Mouse (Mus musculus) urinary bladder, postnatal 25 days (tissue): ENCODE data around the gene Smg5.
"Not testable (repeated sequence)": the region's sequence is repeated elsewhere in the genome, so short reads cannot be mapped to it uniquely, and the experiment has no call there.

Source experiments
- DNase-seq: peaks from one replicate; pipeline ENCODE4 v3.0.0; 2022; ENCODE audit warnings: low spot score

Smg5 gene

GRCm38 (mm10) chr3:88354396-88355165 is 18.5 kb downstream of the Smg5 start:
- no peak for DNase-seq

DNA sequence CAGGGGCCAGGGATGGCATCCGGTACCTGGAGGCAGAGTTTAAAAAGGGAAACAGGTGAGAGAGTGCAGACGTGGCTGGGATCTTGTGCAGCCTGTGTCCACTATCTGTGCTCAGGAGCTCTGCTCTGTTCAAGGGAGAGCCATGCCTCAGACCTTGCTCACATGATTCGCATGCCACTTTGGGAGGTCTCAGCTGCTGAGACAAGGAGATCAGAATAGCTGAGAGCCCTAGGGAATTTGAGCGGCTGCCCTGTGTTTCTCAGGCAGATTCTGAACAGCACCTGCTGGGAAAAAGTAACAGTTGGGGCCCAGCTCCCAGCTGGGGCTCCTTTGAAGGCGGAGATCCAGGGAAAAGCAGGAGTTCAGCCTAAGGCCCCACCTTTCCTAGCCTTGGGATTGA is 23.5 kb downstream of the Smg5 start:
- DNase-seq: no peak

GRCm38 (mm10) chr3:88359989-88360388 is 23.9 kb downstream of the Smg5 start:
- DNase-seq: no peak

DNA sequence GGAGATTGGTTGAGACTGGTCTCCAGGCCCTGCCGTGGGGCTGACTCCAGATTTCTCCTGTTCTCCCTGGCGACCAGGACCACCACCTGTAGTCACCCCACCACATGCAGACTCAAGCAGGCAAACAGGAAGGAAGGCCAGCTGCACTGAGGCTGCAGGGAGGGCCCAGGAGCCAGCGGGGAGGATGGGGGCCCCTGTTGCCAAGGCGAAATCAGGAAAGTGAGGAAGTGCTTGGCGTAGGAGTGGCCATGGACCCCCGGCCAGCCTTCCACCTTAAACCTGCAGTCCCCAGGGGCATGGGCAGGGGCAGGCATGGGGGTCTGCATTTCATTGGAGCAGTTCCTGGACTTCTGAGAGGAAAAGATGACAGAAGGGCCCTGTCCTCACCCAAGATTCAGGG is 25.0 kb downstream of the Smg5 start:
- no peak for DNase-seq

GRCm38 (mm10) chr3:88361612-88362313 is 25.7 kb downstream of the Smg5 start:
- no peak for DNase-seq

DNA sequence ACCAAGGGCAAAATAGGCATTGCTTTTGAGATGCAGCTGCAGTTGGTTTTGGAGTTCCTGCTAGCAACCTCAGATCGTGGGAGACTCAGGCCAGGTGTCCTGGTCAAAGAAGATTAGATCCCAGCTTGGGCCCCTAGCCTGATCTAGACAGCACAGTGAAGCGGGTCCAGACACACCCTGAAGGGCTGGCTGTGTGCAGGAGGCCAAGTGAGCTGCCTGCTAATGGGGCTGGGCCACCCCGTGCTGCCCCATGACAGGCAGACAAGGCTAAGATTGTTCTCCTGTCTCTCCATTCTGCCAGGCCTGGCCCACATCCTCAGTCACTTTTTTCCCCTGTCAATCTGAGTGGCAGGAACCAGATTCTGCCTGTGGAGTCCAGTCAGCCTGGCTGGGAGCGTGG is 27.6 kb downstream of the Smg5 start:
- DNase-seq: no peak

DNA sequence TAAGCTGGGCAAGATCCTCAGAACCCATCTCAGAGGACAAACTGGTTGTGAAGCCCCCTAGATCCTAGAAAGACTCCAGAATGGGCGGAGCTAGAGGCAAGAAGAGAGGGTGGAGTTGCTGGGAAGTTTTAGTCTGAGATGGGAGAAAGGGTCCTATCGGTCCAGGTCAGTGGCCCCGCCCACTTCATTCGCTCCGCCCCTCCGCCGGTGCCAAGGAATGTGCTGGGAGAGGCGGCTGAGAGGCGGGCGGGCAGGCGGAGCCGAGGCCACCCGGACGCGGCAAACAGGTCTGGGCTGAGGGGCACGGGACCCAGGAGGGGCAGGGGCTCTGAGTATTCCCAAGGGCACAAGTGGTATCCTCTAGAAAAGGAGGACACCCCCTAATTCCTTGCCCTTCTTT is 28.3 kb downstream of the Smg5 start, which contains the start of gene Paqr6:
Gene Paqr6, plus strand, starts transcription at position 248 of the 400 bp plus-strand sequence.
- DNase-seq: peak; percentile 80

DNA sequence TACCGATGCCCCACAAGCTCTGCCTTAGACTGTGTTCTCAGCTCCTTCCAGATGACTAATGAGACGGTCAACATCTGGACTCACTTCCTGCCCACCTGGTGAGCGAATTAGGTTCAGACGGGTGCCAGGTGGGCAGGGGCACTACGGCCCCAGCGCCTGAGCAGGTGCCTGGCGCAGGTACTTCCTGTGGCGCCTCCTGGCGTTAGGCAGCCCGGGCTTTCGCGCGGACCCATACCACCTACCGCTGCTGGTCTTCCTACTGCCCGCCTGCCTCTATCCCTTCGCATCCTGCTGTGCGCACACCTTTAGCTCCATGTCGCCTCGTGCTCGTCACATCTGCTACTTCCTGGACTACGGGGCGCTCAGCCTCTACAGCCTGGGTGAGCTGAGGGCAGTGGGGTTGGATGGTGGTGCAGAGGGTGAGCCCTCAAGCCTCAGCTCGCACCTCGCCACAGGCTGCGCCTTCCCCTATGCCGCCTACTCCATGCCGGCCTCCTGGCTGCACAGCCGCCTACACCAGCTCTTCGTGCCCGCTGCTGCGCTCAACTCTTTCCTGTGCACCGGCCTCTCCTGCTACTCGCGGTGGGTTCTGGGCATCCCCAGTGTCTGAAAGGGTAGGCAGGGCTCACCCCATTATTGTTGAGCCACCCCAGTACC is 29.8 kb downstream of the Smg5 start:
- no peak for DNase-seq

DNA sequence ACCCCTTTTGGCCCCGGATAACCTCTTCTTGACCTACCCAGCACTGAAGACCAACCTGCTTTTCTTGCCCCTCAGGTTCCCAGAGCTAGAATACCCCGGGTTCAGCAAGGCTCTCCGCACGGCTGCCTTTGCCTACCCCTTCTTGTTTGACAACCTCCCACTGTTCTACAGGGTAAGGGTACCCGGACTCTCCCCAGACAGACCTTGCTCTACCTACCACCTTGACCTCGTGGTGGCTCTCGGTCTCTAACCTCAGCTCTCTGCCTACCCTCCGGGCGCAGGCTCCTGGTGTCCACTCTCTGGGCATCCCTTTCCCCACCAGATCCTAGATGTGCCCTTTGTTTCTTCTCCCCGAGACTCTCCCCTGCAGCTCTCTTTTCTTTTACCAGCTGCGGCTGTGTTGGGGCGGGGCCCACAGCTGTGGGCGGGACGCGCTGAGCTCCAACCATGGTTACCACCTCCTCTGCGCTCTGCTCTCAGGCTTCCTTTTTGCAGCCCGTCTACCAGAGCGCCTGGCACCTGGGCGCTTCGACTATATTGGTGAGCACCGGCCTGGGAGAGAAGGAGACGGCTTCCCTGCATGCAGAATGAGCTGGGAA is 30.9 kb downstream of the Smg5 start:
- DNase-seq: not testable (repeated sequence)

- not testable (repeated sequence) for DNase-seq
Measured at GRCm38 (mm10) chr3:88367517-88367916, 31.5 kb downstream of the Smg5 start.

DNA sequence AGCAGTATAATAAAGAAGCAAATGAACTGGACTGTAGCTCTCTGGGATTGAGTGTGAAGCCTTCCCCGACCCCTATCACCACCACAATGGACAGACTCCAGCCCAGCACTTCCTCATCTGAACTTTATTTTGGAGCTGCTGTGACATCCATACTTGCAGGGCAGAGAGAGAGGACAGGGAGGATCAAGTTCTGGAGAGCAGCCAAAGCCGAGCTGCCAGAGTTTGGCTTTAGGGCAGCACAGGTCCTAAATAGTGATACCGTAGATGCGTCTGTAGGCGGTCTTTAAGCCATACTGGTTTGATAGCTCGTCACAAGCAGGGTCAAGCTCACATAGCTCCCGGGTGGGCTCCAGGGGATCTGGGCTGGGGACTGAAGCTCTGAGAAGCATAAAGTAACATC is 32.5 kb downstream of the Smg5 start:
- not testable (repeated sequence) for DNase-seq

DNA sequence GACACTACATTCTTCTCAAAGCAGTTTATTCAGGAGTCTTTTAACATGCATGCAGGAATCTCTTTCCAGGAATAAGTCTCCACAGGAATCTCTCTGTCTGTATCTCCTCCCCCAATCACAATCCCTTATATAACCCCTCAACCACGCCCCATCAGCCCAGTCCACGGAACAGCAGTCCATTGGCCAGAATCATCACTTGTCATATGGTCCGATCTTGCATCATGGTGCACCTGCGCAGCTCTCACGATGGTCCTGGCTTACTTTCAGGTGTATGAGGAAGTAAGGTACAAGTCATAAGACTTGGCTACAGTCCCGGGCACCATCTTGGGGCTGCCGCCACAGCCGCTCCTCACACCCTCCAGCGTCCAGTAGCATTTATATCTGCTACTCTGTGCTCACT is 36.6 kb downstream of the Smg5 start, which contains the start of gene Bglap3:
Gene Bglap3, minus strand, starts transcription at position 101 of the 400 bp plus-strand sequence.
- DNase-seq: not testable (repeated sequence)

DNA sequence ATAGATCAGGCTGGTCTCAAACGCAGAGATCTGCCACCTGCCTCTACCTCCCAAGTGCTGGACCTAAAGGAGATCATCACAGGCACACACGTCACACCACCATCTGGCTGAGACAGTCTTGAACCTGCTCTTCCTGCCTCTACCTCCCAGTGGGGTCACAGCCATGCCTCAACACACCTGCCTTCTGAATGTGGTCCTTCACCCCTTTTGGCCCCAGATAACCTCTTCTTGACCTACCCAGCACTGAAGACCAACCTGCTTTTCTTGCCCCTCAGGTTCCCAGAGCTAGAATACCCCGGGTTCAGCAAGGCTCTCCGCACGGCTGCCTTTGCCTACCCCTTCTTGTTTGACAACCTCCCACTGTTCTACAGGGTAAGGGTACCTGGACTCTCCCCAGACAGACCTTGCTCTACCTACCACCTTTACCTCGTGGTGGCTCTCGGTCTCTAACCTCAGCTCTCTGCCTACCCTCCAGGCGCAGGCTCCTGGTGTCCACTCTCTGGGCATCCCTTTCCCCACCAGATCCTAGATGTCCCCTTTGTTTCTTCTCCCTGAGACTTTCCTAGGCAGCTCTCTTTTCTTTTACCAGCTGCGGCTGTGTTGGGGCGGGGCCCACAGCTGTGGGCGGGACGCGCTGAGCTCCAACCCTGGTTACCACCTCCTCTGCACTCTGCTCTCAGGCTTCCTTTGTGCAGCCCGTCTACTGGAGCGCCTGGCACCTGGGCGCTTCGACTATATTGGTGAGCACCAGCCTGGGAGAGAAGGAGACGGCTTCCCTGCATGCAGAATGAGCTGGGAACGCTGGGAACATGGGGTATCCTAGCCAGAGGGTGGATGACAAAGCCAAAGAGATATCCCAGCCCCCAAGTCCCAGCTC is 39.9 kb downstream of the Smg5 start:
- not testable (repeated sequence) for DNase-seq

DNA sequence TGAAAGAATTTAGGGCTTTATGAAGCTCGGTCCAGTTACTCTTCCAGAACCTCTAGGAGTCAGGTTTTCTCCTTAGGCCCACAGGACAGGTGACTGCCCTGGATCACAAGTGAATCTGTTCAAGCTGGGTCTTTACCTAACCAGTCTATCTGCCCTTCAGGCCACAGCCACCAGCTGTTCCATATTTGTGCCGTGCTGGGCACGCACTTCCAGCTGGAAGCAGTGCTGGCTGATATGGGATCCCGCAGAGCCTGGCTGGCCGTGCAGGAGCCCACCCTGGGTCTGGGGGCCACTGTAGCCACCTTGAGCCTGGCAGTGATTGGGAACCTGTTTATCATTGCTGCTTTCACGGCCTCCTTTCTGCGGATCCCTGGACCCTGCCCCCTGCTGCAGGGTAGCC is 40.6 kb downstream of the Smg5 start:
- not testable (repeated sequence) for DNase-seq

GRCm38 (mm10) chr3:88378599-88378998 is 42.5 kb downstream of the Smg5 start, which contains the start of gene Bglap2:
Gene Bglap2, minus strand, starts transcription at chr3:88378699.
- DNase-seq: not testable (repeated sequence)

- not testable (repeated sequence) for DNase-seq
Measured at GRCm38 (mm10) chr3:88381389-88382315, 45.6 kb downstream of the Smg5 start.

DNA sequence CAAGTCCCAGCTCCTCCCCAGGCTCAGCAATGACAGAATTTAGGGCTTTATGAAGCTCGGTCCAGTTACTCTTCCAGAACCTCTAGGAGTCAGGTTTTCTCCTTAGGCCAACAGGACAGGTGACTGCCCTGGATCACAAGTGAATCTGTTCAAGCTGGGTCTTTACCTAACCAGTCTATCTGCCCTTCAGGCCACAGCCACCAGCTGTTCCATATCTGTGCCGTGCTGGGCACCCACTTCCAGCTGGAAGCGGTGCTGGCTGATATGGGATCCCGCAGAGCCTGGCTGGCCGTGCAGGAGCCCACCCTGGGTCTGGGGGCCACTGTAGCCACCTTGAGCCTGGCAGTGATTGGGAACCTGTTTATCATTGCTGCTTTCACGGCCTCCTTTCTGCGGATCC is 46.3 kb downstream of the Smg5 start:
- not testable (repeated sequence) for DNase-seq

- DNase-seq: no peak
Measured at GRCm38 (mm10) chr3:88384364-88384763, 48.3 kb downstream of the Smg5 start, which contains the start of gene Bglap. Gene Bglap, minus strand, starts transcription at chr3:88384464.

DNA sequence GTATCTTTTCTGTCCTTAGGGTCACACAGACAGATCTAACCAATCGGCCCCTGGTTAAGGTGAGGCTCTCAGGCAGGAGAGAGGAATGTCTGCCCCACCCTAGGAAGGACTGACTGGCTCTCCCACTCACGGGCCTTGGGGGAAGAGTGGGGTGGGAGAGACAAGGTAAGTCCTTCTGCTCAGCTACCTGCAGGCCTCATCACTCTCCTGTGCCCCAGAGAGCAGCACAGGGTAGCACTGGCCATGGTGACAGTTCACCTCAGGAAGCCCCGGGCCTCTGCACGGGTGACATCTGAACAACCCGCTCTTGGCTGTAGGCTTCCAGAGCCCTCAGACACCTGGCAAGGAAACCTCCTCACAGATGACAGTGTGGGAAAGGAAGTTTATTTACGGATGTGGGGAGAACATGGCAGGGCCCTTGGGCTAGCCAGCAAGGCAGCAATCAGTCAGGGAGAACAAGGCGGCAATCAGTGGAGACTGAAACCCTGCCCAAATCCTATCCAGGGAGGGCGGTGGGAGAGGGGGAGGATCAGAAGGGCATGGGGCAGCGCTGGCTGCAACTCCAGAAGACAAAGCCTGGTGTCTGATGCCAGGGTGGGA is 57.8 kb downstream of the Smg5 start:
- DNase-seq: no peak

DNA sequence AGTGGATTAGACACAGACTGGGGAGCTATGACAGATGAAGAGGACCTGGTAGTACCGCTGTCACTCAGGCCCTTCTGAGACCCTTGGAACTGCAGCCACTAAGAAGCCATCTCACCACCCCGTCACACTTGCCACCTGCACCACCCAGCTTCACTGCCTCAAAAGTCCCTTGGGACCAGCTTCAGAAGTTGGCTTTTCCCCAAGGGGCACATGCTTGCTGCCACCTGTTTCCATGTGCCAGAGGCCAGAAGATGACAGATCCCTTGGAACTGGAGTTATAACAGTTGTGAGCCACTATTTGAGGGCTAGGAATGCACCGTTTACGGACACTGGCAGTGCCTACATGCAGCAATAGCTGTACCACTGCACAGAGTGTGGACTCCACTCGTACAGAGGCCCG is 59.2 kb downstream of the Smg5 start:
- DNase-seq: no peak
